Mouse (Mus musculus): ENCODE measurements around the gene Tchhl1.
A peak's percentile ranks its signal among the peaks of the same experiment; 100 is the strongest.
"Not testable (repeated sequence)": the region's sequence is repeated elsewhere in the genome, so short reads cannot be mapped to it uniquely, and the experiment has no call there.

The Tchhl1 gene

GRCm38 (mm10) chr3:93468561-93468960 lies at the start of gene Tchhl1:
Tchhl1 (plus strand) TSS chr3:93468754.
- no peak for DNase-seq (ENCODE audit: low read depth)

GRCm38 (mm10) chr3:93431673-93432072 lies 36.9 kb upstream of the Tchhl1 start:
- no peak for DNase-seq (ENCODE audit: low read depth)

- DNase-seq (ENCODE audit: low read depth) = no peak
These were observed 26.5 kb upstream of the Tchhl1 start, which contains the start of gene Tchh for GRCm38 (mm10) chr3:93442030-93442429. Tchh (plus strand) TSS chr3:93442330.

GRCm38 (mm10) chr3:93443501-93444101 lies 25.0 kb upstream of the Tchhl1 start:
- no peak for DNase-seq (ENCODE audit: low read depth)

- no peak for DNase-seq (ENCODE audit: low read depth)
These were observed 24.0 kb upstream of the Tchhl1 start for GRCm38 (mm10) chr3:93444343-93445164.

DNA sequence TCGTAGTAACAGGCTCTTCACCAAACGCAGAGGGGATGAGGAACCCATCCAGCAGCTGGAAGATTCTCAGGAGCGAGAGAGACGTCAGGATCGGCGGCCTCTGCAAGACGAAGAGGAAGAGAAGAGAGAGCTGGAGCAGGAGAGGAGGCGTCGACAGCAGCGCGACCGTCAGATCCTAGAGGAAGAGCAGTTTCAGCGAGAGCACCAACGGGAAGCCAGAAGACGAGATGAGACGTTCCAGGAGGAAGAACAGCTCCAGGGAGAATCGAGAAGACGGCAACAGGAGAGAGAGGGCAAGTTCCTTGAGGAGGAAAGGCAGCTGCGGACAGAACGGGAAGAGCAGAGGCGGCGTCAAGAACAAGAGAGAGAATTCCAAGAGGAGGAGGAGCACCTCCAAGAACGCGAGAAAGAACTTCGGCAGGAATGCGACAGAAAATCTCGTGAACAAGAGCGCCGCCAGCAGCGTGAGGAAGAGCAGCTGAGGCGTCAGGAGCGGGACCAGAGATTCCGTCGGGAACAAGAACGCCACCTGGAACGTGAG lies 23.3 kb upstream of the Tchhl1 start:
- DNase-seq (ENCODE audit: low read depth) = no peak

GRCm38 (mm10) chr3:93446128-93446755 lies 22.3 kb upstream of the Tchhl1 start:
- DNase-seq (ENCODE audit: low read depth) = no peak

DNA sequence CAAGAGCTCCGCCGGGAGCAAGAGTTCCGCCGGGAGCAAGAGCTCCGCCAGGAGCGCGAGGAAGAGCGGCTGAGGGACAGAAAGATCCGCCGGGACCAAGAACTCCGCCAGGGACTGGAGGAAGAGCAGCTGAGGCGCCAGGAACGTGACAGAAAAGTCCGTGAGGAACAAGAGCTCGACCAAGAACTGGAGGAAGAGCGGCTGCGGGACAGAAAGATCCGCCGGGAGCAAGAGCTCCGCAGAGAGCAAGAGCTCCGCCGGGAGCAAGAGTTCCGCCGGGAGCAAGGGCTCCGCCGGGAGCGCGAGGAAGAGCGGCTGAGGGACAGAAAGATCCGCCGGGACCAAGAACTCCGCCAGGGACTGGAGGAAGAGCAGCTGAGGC lies 21.8 kb upstream of the Tchhl1 start:
- DNase-seq (ENCODE audit: low read depth) = not testable (repeated sequence)

GRCm38 (mm10) chr3:93447138-93447841 lies 21.3 kb upstream of the Tchhl1 start:
- DNase-seq (ENCODE audit: low read depth) = no peak

GRCm38 (mm10) chr3:93466556-93466955 lies 2.0 kb upstream of the Tchhl1 start:
- DNase-seq (ENCODE audit: low read depth) = no peak

DNA sequence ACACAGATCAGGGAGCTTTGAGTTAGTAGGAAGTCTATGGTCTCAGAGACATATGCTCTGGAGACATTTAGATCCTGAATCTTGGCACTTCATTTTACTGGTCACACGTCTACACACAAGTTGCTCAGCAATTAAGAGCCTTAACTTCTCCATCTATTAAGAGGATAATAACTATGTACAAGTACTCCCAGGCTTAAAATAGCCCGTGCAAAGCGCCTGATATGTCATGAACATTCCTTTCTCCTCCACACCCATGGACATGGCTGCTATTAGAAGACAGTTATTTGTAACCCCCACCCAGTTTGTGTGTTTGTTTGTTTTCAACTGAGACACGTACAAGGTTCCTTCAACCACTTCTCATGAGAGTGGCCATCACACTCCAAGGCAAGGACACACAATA lies 1.4 kb upstream of the Tchhl1 start:
- DNase-seq (ENCODE audit: low read depth) = no peak

GRCm38 (mm10) chr3:93469629-93470028 lies 1.1 kb downstream of the Tchhl1 start:
- peak; percentile 39 for DNase-seq (ENCODE audit: low read depth)

DNA sequence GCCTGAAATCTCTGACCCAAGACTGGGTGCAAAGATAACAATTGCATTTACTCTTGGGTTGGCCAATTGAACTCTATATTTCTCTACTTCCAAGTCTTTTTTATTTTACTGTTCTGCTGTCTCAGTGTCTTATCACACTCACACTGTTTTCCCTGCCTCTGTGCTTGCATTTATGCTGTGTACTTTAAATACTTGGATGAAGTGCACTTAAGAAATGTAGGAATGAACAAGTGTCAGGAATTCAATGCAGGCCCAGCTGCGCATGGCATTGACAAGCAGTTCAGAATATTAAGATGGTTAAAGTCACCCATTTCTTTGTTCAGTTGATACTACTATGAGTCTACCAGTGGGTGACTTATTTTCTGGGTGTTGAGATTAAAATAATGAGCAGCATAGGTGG lies 11.5 kb downstream of the Tchhl1 start:
- no peak for DNase-seq (ENCODE audit: low read depth)

DNA sequence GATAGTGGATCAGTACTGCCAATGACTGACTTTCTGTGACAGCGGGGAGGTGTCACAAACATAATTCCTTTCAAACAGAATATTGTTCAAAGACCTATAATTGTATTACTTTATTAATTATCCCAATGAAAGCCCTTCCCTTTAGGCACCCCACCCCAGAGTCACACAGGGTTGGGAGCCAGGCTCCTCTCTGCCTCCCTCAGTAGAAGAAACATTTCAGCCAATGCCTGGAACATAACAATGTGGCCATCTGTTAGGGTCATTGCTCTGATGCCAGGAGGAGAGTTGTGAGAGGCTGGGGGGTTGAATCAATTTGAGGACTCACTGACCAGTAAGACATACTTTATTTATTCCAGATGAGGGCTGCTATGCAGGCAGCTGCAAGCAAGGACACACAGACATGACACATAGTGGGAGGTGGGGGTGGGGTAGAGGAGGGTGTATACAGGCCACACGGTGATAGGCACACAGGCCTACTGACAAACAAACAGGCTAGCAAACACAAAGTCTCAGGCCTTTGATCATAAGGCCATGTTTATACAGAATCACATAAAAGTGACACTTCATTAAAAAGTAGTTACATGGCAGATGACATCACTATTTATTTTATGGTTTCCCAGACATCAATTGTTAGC lies 13.5 kb downstream of the Tchhl1 start:
- no peak for DNase-seq (ENCODE audit: low read depth)

DNA sequence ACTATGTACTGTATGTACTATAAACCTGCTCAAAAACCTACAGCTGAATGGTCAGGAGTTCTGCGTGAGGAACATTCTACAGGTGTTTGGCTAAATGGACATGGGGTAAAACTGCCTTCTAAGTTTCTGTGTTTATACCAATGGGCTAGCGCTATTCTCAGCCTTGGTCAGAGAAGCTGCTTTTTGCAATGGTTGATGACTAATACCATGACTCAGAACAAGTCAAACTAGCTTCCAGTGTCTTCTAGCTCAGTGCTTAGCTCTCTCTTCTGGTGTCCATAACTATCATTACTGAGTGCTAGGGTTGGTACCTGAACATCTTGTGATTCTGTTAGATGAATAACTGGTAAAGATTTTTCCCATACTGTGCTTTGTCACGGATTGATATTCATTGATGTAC lies 17.1 kb downstream of the Tchhl1 start:
- peak; percentile 64 for DNase-seq (ENCODE audit: low read depth)

- no peak for DNase-seq (ENCODE audit: low read depth)
These were observed 20.0 kb downstream of the Tchhl1 start for GRCm38 (mm10) chr3:93488541-93488940.

DNA sequence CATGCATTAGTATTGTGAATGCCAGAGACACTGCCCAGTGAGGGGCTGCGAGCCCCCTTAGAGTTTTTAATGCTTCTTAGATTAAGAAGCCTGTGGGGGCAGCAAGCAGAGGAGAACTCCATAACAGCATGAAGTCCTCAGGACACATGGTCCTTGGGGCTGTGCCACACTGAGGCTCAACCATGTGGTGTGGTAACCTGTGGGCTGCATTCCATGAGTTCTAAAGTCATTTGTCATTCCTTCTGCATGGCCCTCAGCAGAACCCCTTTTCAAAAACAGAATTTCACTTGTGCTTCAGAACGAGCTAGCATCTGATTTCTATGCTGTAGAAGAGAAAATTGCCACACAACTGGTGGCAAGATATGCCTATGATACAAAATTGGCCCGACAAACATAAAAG lies 23.6 kb downstream of the Tchhl1 start:
- no peak for DNase-seq (ENCODE audit: low read depth)

DNA sequence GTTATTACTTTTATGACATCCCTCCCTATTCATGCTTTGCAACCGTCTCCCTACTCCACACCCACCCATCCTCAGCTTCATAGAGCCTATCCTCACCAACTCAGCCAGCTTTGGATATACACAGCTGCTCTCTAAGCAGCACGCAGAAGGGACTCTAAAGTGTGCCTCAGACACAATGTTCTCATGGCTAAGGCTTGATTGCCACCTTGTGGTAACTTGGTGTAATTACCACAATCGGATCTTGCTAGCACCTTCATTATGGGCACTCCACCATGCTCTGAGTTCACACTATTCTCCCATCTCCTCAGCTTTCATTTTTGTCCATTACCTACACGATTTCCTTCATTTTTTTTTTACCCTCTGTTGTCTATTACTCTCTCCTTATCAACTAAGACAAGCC lies 25.4 kb downstream of the Tchhl1 start:
- peak; percentile 85 for DNase-seq (ENCODE audit: low read depth)

- DNase-seq (ENCODE audit: low read depth) = peak; percentile 15
These were observed 26.2 kb downstream of the Tchhl1 start for GRCm38 (mm10) chr3:93494774-93495173.

- DNase-seq (ENCODE audit: low read depth) = no peak
These were observed 28.6 kb downstream of the Tchhl1 start for GRCm38 (mm10) chr3:93497131-93497530.

GRCm38 (mm10) chr3:93499129-93499528 lies 30.6 kb downstream of the Tchhl1 start:
- DNase-seq (ENCODE audit: low read depth) = no peak

Measured in 416B (cell line).